Mouse (Mus musculus) MEL (cell line): Measurements from ENCODE around the gene Smim15.

Source experiments
- CTCF ChIP-seq, 3 experiments: IDR thresholded peaks in 2 of 3; conservative IDR thresholded peaks in 1 of 3; 2 replicates each; pipeline ENCODE4 v1.5.1; 2011 to 2012; ENCODE audit warnings: low read length in 3 of 3, low read depth in 2 of 3, mild to moderate bottlenecking in 2 of 3, improper control_type of control experiment in 1 of 3, inconsistent platforms in 1 of 3, mixed read lengths in 1 of 3, moderate library complexity in 1 of 3; ENCODE audit not compliant: control insufficient read depth in 1 of 3, insufficient read depth in 1 of 3, poor library complexity in 1 of 3, severe bottlenecking in 1 of 3
- POLR2A ChIP-seq, 2 experiments: IDR thresholded peaks; 2 replicates each; pipeline ENCODE4 v1.6.1; 2011 to 2012; ENCODE audit warnings: low read length in 2 of 2, mild to moderate bottlenecking in 2 of 2, control low read depth in 1 of 2, improper control_type of control experiment in 1 of 2, low read depth in 1 of 2, moderate library complexity in 1 of 2; ENCODE audit not compliant: control insufficient read depth in 1 of 2, insufficient read depth in 1 of 2, poor library complexity in 1 of 2
- RCOR1 ChIP-seq: IDR thresholded peaks from 2 replicates; pipeline ENCODE4 v1.6.1; 2012; ENCODE audit warnings: low read depth, mild to moderate bottlenecking, inconsistent platforms, low read length, improper control_type of control experiment

GRCm38 (mm10) chr13:108095617-108096016 is 51.4 kb downstream of the Smim15 start:
- TF ChIP-seq CTCF (IDR thresholded peaks at IDR 0.05 in 2 of 3, conservative IDR thresholded peaks at IDR 0.05 in 1 of 3; ENCODE audit: control insufficient read depth in 1 of 3, insufficient read depth in 1 of 3, low read depth in 2 of 3, low read length in 3 of 3, poor library complexity in 1 of 3, severe bottlenecking in 1 of 3) (no peak), RCOR1 (no peak), POLR2A (IDR thresholded peaks at IDR 0.05; ENCODE audit: control insufficient read depth in 1 of 2, insufficient read depth in 1 of 2, low read depth in 1 of 2, low read length in 2 of 2, poor library complexity in 1 of 2) (no peak)
